Mouse (Mus musculus): ENCODE measurements around the gene Pik3ip1. TPM values are rescaled to one million over a fixed set of nuclear protein-coding genes. Genes with fewer than 3 reads are reported as not detected.

Pik3ip1 gene
- total and polyA plus RNA-seq, 2 experiments from 2014 or later = 37.3 to 47.8 TPM

DNA sequence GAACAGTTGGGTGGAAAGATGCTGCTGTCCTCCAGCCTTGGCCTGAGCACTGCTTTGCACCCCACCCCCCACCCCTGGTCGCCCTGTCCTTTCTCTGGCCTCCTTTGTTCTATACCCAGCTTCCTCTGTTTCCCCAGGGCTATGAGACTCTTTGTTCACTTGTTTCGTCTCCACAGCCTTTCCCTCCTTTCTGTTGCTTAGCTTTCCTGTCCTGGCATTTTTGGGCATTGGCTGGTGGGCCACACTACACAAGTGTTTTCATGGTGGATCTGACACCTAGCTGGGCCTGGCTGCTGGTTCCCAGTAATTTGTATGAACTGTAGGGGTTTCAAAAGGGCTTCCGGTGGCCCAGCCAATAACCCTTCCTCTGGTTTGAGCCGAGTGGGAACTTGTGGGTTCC is 36.8 kb upstream of the Pik3ip1 start:
- DNase-seq = no peak

DNA sequence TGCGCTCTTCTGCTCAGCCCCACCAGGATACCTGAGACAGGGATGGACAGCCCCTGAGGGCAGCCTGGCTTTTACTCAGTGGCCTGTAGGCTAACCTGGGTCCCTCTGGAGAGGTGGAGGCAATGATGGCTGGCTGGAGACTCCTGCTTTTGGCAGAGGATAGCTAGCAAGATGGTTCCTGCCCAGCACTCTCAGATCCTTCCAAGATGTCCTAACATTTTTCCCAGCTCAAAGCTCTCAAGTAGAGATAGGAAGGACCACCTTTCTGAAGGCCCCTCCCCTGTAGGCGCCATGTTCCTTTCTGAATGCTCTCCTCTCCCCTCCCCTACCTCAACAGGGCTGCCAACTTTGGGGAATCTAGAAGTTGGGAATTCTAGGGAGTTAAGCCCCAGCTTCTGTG is 35.6 kb upstream of the Pik3ip1 start:
- peaks cover 33% of the 10 kb centered on the region for H3K4me1 ChIP-seq (ENCODE audit: insufficient read depth)
- TF ChIP-seq CTCF (IDR thresholded peaks at IDR 0.05; ENCODE audit: low read depth) = no peak
- no peaks in the 10 kb centered on the region for H3K27me3 ChIP-seq (ENCODE audit: insufficient read depth, low read length)
- peak overlapping the region; percentile 99; the same call in 1 of the 2 replicates for H3K4me2 ChIP-seq (ENCODE audit: low read depth)
- H3K36me3 ChIP-seq (ENCODE audit: insufficient read depth) = peaks cover 55% of the 10 kb centered on the region
- H3K9me3 ChIP-seq (ENCODE audit: low read length) = no peaks in the 10 kb centered on the region
- no peak overlapping the region for H3K27ac ChIP-seq (ENCODE audit: low read depth, low read length)
- peak overlapping the region; percentile 97; the same call in 1 of the 2 replicates for H3K9ac ChIP-seq
- DNase-seq (no peak), ATAC-seq (no peak)
- H3K4me3 ChIP-seq (ENCODE audit: low read depth, low read length) = no peak overlapping the region
- 83% methylated on average over 2 of the region's 2 CpGs for WGBS

More for the DNA sequence above, 36.8 kb upstream of the Pik3ip1 start:
- ATAC-seq = no peak
- H3K36me3 ChIP-seq (ENCODE audit: insufficient read depth) = peaks cover 42% of the 10 kb centered on the region
- H3K27me3 ChIP-seq (ENCODE audit: insufficient read depth, low read length) = no peaks in the 10 kb centered on the region
- H3K9me3 ChIP-seq (ENCODE audit: low read length) = no peaks in the 10 kb centered on the region
- H3K4me1 ChIP-seq (ENCODE audit: insufficient read depth) = peaks cover 33% of the 10 kb centered on the region
- 6% methylated on average over 4 of the region's 4 CpGs for WGBS
- peak overlapping the region; percentile 45; the same call in 1 of the 2 replicates for H3K27ac ChIP-seq (ENCODE audit: low read depth, low read length)
- TF ChIP-seq CTCF (IDR thresholded peaks at IDR 0.05; ENCODE audit: low read depth) = no peak
- peak overlapping the region; percentile 97 for H3K9ac ChIP-seq
- peak overlapping the region; percentile 50 for H3K4me3 ChIP-seq (ENCODE audit: low read depth, low read length)
- peak overlapping the region; percentile 99 for H3K4me2 ChIP-seq (ENCODE audit: low read depth)

DNA sequence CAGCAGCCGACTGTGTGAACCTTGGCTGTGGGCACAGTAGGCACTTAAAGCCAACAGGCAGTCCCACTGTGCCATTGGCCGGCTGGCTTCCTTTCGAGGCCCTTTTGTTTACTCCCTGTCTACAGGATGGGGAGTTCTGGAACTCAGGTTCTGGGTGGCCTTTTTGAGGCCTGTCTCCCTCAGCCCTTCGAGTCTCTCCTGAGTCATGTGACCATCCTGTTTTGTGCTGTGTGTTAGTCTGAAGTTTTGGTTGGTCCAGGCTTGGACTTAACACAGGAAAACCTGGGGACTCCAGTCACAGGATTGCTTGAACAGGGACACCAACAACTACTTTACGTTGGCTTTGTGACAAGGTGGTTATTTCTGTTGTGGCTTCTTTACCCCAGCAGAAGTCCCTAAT is 34.1 kb upstream of the Pik3ip1 start:
- Histone ChIP-seq H3K36me3 (ENCODE audit: insufficient read depth) (peaks cover 67% of the 10 kb centered on the region), H3K4me3 (ENCODE audit: low read depth, low read length) (no peak overlapping the region), H3K4me1 (ENCODE audit: insufficient read depth) (peaks cover 33% of the 10 kb centered on the region), H3K27ac (ENCODE audit: low read depth, low read length) (no peak overlapping the region), H3K4me2 (ENCODE audit: low read depth) (no peak overlapping the region), H3K9ac (no peak overlapping the region), H3K9me3 (ENCODE audit: low read length) (no peaks in the 10 kb centered on the region), H3K27me3 (ENCODE audit: insufficient read depth, low read length) (no peaks in the 10 kb centered on the region)
- TF ChIP-seq CTCF (IDR thresholded peaks at IDR 0.05; ENCODE audit: low read depth) = no peak
- no peak for ATAC-seq
- 46% methylated on average over 5 of the region's 5 CpGs for WGBS
- DNase-seq = no peak

DNA sequence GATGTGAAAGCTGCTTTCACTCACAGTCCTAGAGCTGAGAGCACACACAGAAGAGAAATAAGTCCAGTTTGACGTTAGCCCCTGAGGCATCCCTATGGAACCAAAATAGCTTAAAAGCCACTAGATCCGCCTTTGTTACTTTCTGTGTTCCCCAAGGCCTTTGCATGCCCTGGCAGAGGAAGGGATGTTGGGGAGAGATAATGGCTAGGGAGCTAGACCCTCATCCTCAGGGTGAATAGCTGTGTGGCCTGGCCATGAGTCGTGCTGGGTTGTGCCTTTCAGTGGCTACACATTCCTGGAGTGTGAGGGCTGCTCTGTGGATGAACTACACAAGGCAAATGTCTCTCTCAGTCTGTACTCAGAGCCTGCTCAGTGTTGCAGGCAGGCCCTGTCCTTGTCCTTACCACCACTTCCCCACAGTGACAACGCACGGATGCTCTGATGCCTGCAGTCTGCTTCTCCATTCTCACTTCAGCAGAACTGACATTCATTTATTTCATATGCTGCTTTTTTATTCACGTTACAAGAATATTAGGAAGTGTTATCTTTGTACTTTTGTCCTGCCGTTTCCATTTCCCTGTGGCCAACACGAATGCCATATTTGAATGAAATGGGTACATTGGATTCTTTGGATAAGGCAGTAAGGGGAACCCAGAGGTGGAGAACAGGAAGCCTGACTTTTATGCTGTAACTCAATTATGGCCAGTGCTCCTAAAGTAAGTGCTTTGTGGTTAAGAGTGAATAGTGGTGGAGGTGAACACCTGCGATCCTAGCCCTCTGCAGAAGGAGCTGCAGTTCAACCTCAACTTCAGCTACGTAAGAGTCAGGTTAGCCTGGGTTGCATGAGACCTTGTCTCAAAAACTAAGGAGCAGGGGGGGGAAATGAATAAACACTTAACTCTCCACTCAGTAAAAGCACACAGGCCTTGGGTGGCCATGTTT is 32.1 kb upstream of the Pik3ip1 start:
- ATAC-seq (no peak), DNase-seq (no peak)
- Histone ChIP-seq H3K4me2 (ENCODE audit: low read depth) (no peak overlapping the region), H3K4me3 (ENCODE audit: low read depth, low read length) (no peak overlapping the region), H3K4me1 (ENCODE audit: insufficient read depth) (peaks cover 25% of the 10 kb centered on the region), H3K9me3 (ENCODE audit: low read length) (no peaks in the 10 kb centered on the region), H3K9ac (no peak overlapping the region), H3K27me3 (ENCODE audit: insufficient read depth, low read length) (no peaks in the 10 kb centered on the region), H3K36me3 (ENCODE audit: insufficient read depth) (peaks cover 82% of the 10 kb centered on the region), H3K27ac (ENCODE audit: low read depth, low read length) (no peak overlapping the region)
- 87% methylated on average over 10 of the region's 10 CpGs for WGBS
- TF ChIP-seq CTCF (IDR thresholded peaks at IDR 0.05; ENCODE audit: low read depth) = no peak

- Histone ChIP-seq H3K4me3 (ENCODE audit: low read depth, low read length) (no peak overlapping the region), H3K4me1 (ENCODE audit: insufficient read depth) (peaks cover 18% of the 10 kb centered on the region; the same call in 1 of the 2 replicates), H3K9me3 (ENCODE audit: low read length) (no peaks in the 10 kb centered on the region), H3K4me2 (ENCODE audit: low read depth) (no peak overlapping the region), H3K27me3 (ENCODE audit: insufficient read depth, low read length) (no peaks in the 10 kb centered on the region), H3K27ac (ENCODE audit: low read depth, low read length) (no peak overlapping the region), H3K36me3 (ENCODE audit: insufficient read depth) (peaks cover 78% of the 10 kb centered on the region), H3K9ac (no peak overlapping the region)
- ATAC-seq (no peak), DNase-seq (no peak)
- WGBS = 90% methylated on average over 14 of the region's 14 CpGs
- TF ChIP-seq CTCF (IDR thresholded peaks at IDR 0.05; ENCODE audit: low read depth) = no peak
These were observed 31.4 kb upstream of the Pik3ip1 start for GRCm38 (mm10) chr11:3298813-3299185.

GRCm38 (mm10) chr11:3301075-3301474 is 29.1 kb upstream of the Pik3ip1 start:
- no peak overlapping the region for H3K4me3 ChIP-seq (ENCODE audit: low read depth, low read length)
- H3K36me3 ChIP-seq (ENCODE audit: insufficient read depth) = peaks cover 79% of the 10 kb centered on the region
- 90% methylated on average over 5 of the region's 5 CpGs for WGBS

GRCm38 (mm10) chr11:3302385-3302784 is 27.8 kb upstream of the Pik3ip1 start:
- no peaks in the 10 kb centered on the region for H3K4me1 ChIP-seq (ENCODE audit: insufficient read depth)
- ATAC-seq (no peak; the same call in 1 of the 2 replicates), DNase-seq (peak; percentile 43)
- no peak for TF ChIP-seq CTCF (IDR thresholded peaks at IDR 0.05; ENCODE audit: low read depth)
- H3K27me3 ChIP-seq (ENCODE audit: insufficient read depth, low read length) = no peaks in the 10 kb centered on the region
- 68% methylated on average over 4 of the region's 4 CpGs for WGBS
- H3K4me3 ChIP-seq (ENCODE audit: low read depth, low read length) = no peak overlapping the region
- H3K27ac ChIP-seq (ENCODE audit: low read depth, low read length) = no peak overlapping the region
- no peak overlapping the region for H3K4me2 ChIP-seq (ENCODE audit: low read depth)
- no peaks in the 10 kb centered on the region for H3K9me3 ChIP-seq (ENCODE audit: low read length)
- no peak overlapping the region for H3K9ac ChIP-seq
- peaks cover 80% of the 10 kb centered on the region for H3K36me3 ChIP-seq (ENCODE audit: insufficient read depth)

More at GRCm38 (mm10) chr11:3301075-3301474, 29.1 kb upstream of the Pik3ip1 start:
- no peak for TF ChIP-seq CTCF (IDR thresholded peaks at IDR 0.05; ENCODE audit: low read depth)
- H3K27me3 ChIP-seq (ENCODE audit: insufficient read depth, low read length) = no peaks in the 10 kb centered on the region
- H3K9me3 ChIP-seq (ENCODE audit: low read length) = no peaks in the 10 kb centered on the region
- H3K4me2 ChIP-seq (ENCODE audit: low read depth) = no peak overlapping the region
- H3K9ac ChIP-seq = no peak overlapping the region
- ATAC-seq (no peak), DNase-seq (no peak)
- peaks cover 5% of the 10 kb centered on the region; the same call in 1 of the 2 replicates for H3K4me1 ChIP-seq (ENCODE audit: insufficient read depth)
- no peak overlapping the region for H3K27ac ChIP-seq (ENCODE audit: low read depth, low read length)
